Mouse (Mus musculus): Measurements from ENCODE around the gene Ifitm1. TPM values are rescaled to one million over a fixed set of nuclear protein-coding genes. Genes with fewer than 3 reads are reported as not detected.

Gene Ifitm1
- polyA plus RNA-seq, 1 experiment from 2014 or later: 76.6 TPM

DNA sequence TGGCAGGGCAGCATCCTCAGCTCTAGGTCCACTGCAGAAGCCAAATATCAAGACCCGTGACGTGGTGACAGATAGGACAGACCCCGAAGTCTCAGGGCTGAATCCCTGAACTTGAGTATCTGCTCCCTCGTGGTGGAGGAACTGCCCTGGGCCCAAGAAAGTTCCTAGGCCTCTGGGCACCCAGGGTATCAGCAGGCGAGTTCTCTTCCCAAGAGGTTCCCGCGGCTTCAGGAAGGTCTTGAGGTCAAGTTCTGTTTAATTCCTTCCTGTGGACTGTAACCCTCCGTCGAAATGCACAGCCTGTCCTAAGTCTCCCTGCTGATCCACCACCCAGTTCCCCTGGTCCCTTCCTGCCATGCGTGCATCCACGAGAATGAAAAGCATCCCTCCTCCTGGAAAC, 13.9 kb upstream of the Ifitm1 start:
- peak overlapping the region; percentile 79 for H3K4me2 ChIP-seq (ENCODE audit: low read depth, low read length)
- no peaks in the 10 kb centered on the region for H3K9me3 ChIP-seq (ENCODE audit: control insufficient read depth, low read length)
- H3K27me3 ChIP-seq (replicated peaks; ENCODE audit: control insufficient read depth, insufficient read depth, low read length): no peaks in the 10 kb centered on the region
- peak overlapping the region; percentile 56 for H3K4me3 ChIP-seq (ENCODE audit: low read depth, low read length)
- H3K27ac ChIP-seq (replicated peaks; ENCODE audit: low read depth, low read length): no peak overlapping the region
- 72% methylated on average over 11 of the region's 11 CpGs for WGBS
- DNase-seq (ENCODE audit: low spot score) (no peak), ATAC-seq (ENCODE audit: low read depth) (no peak)
- peaks cover 41% of the 10 kb centered on the region for H3K4me1 ChIP-seq (ENCODE audit: control insufficient read depth, insufficient read depth, low read length)
- peaks cover 30% of the 10 kb centered on the region for H3K36me3 ChIP-seq (ENCODE audit: control insufficient read depth, insufficient read depth, low read length)
- H3K9ac ChIP-seq (ENCODE audit: low read depth, low read length): no peak overlapping the region

DNA sequence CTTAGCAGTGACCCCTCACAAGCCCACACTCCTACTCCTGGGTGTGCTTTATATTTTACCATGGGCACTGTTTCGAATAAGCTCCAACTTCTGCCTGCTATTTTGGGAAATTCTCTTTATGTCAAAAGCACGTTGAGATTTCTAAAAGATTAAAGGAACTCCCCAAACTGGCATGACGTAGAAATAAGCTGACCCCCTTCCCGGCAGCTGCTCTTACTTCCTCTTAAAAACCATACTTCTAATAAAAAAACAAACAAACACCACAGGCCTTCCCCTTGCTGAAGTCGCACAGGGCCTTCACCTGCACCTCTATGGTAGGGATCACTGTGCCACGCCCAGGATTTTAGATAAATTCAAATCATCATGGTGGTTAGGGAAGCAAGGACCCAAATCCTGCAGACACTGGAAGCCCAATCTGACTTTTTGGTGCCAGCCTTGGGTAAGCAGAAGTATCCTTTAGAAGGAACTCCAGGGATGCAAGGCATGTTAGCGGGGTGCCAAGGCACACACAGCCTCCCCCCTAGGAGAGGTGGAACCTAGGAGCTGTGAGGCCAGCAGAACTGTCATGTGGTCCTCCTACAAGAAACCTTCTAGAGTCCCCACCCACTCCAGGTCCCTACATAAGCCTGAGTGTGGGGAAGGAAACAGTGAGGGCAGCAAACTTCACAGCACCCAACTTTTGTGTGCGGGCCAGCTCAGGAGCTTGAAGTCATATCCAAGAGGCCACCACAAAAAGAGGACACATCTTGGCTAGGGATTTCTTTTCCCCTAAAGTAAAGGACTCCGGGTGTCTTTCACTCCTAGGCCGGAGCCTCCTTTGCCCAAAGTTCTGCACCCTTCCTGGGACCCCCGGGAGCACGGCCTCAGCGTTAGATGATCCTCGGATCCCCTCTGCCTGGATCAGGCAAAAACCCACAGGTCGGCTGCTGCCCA, 13.0 kb upstream of the Ifitm1 start:
- H3K27me3 ChIP-seq (replicated peaks; ENCODE audit: control insufficient read depth, insufficient read depth, low read length): no peaks in the 10 kb centered on the region
- peaks cover 41% of the 10 kb centered on the region for H3K4me1 ChIP-seq (ENCODE audit: control insufficient read depth, insufficient read depth, low read length)
- H3K27ac ChIP-seq (replicated peaks; ENCODE audit: low read depth, low read length): peak overlapping the region; percentile 94
- peak overlapping the region; percentile 71 for H3K9ac ChIP-seq (ENCODE audit: low read depth, low read length)
- WGBS: 50% methylated on average over 15 of the region's 15 CpGs
- H3K9me3 ChIP-seq (ENCODE audit: control insufficient read depth, low read length): no peaks in the 10 kb centered on the region
- H3K4me2 ChIP-seq (ENCODE audit: low read depth, low read length): peak overlapping the region; percentile 79
- DNase-seq (ENCODE audit: low spot score) (no peak), ATAC-seq (ENCODE audit: low read depth) (no peak)
- peak overlapping the region; percentile 56 for H3K4me3 ChIP-seq (ENCODE audit: low read depth, low read length)
- peaks cover 21% of the 10 kb centered on the region for H3K36me3 ChIP-seq (ENCODE audit: control insufficient read depth, insufficient read depth, low read length)

GRCm38 (mm10) chr7:140954733-140955071, 12.3 kb upstream of the Ifitm1 start:
- no peak for ATAC-seq (ENCODE audit: low read depth)
- H3K9ac ChIP-seq (ENCODE audit: low read depth, low read length): peak overlapping the region; percentile 71
- no peaks in the 10 kb centered on the region for H3K9me3 ChIP-seq (ENCODE audit: control insufficient read depth, low read length)
- no peak for DNase-seq (ENCODE audit: low spot score)
- H3K27me3 ChIP-seq (replicated peaks; ENCODE audit: control insufficient read depth, insufficient read depth, low read length): no peaks in the 10 kb centered on the region
- peak overlapping the region; percentile 79 for H3K4me2 ChIP-seq (ENCODE audit: low read depth, low read length)
- peak overlapping the region; percentile 56 for H3K4me3 ChIP-seq (ENCODE audit: low read depth, low read length)
- WGBS: 8% methylated on average over 9 of the region's 9 CpGs
- H3K36me3 ChIP-seq (ENCODE audit: control insufficient read depth, insufficient read depth, low read length): peaks cover 14% of the 10 kb centered on the region; the same call in 1 of the 2 replicates
- peak overlapping the region; percentile 94 for H3K27ac ChIP-seq (replicated peaks; ENCODE audit: low read depth, low read length)
- peaks cover 44% of the 10 kb centered on the region for H3K4me1 ChIP-seq (ENCODE audit: control insufficient read depth, insufficient read depth, low read length)

DNA sequence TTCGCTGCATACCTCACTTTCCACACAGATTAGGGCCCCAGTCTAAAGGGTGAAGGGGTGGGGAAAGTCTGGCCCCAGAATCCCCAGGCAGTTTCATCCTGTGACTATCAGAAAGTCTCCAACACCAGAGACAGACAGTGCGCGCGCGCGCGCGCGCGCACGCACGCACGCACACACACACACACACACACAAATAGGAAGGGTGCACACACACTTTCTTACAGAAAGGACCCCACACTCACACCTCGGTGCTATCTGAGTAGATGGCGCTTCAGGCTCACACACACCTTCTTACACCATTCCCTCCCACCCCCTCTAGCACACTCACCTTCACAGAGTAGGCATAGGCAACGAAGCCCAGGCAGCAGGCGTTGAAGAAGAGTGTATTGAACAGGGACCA, 11.7 kb upstream of the Ifitm1 start:
- Histone ChIP-seq H3K27me3 (replicated peaks; ENCODE audit: control insufficient read depth, insufficient read depth, low read length) (no peaks in the 10 kb centered on the region), H3K4me2 (ENCODE audit: low read depth, low read length) (peak overlapping the region; percentile 79), H3K27ac (replicated peaks; ENCODE audit: low read depth, low read length) (peak overlapping the region; percentile 94), H3K9me3 (ENCODE audit: control insufficient read depth, low read length) (no peaks in the 10 kb centered on the region), H3K4me1 (ENCODE audit: control insufficient read depth, insufficient read depth, low read length) (peaks cover 45% of the 10 kb centered on the region), H3K4me3 (ENCODE audit: low read depth, low read length) (peak overlapping the region; percentile 56), H3K9ac (ENCODE audit: low read depth, low read length) (peak overlapping the region; percentile 71), H3K36me3 (ENCODE audit: control insufficient read depth, insufficient read depth, low read length) (0 out of 2 replicates have a peak, but pooled peaks cover 10% of the 10 kb centered on the region)
- ATAC-seq (ENCODE audit: low read depth) (no peak), DNase-seq (ENCODE audit: low spot score) (no peak)
- 12% methylated on average over 17 of the region's 17 CpGs for WGBS

- WGBS: 7% methylated on average over 11 of the region's 11 CpGs
- peak within 1 kb of the TSS; percentile 79 for H3K4me2 ChIP-seq (ENCODE audit: low read depth, low read length)
- peak within 1 kb of the TSS; percentile 56 for H3K4me3 ChIP-seq (ENCODE audit: low read depth, low read length)
- DNase-seq (ENCODE audit: low spot score) (peak; percentile 97), ATAC-seq (ENCODE audit: low read depth) (peak; percentile 92)
- H3K9ac ChIP-seq (ENCODE audit: low read depth, low read length): peak within 1 kb of the TSS; percentile 71
- H3K4me1 ChIP-seq (ENCODE audit: control insufficient read depth, insufficient read depth, low read length): peaks cover 42% of the 10 kb centered on the region
- no peaks in the 10 kb centered on the region for H3K9me3 ChIP-seq (ENCODE audit: control insufficient read depth, low read length)
- H3K36me3 ChIP-seq (ENCODE audit: control insufficient read depth, insufficient read depth, low read length): 0 out of 2 replicates have a peak, but pooled peaks cover 10% of the 10 kb centered on the region
- H3K27ac ChIP-seq (replicated peaks; ENCODE audit: low read depth, low read length): peak within 1 kb of the TSS; percentile 94
- H3K27me3 ChIP-seq (replicated peaks; ENCODE audit: control insufficient read depth, insufficient read depth, low read length): no peaks in the 10 kb centered on the region
These were observed 11.1 kb upstream of the Ifitm1 start, which contains the start of the genes Gm45717 and Ifitm2 for GRCm38 (mm10) chr7:140955758-140956555. Gene Gm45717, minus strand, starts transcription at chr7:140955937. Gene Ifitm2, minus strand, starts transcription at chr7:140955987.

- WGBS: 27% methylated on average over 6 of the region's 6 CpGs
- Histone ChIP-seq H3K4me3 (ENCODE audit: low read depth, low read length) (peak overlapping the region; percentile 56), H3K9me3 (ENCODE audit: control insufficient read depth, low read length) (no peaks in the 10 kb centered on the region), H3K27ac (replicated peaks; ENCODE audit: low read depth, low read length) (peak overlapping the region; percentile 94), H3K27me3 (replicated peaks; ENCODE audit: control insufficient read depth, insufficient read depth, low read length) (no peaks in the 10 kb centered on the region), H3K4me2 (ENCODE audit: low read depth, low read length) (peak overlapping the region; percentile 79), H3K9ac (ENCODE audit: low read depth, low read length) (peak overlapping the region; percentile 25; the same call in 1 of the 2 replicates), H3K4me1 (ENCODE audit: control insufficient read depth, insufficient read depth, low read length) (peaks cover 36% of the 10 kb centered on the region), H3K36me3 (ENCODE audit: control insufficient read depth, insufficient read depth, low read length) (0 out of 2 replicates have a peak, but pooled peaks cover 10% of the 10 kb centered on the region)
- DNase-seq (ENCODE audit: low spot score) (no peak), ATAC-seq (ENCODE audit: low read depth) (no peak)
These were observed 10.5 kb upstream of the Ifitm1 start for GRCm38 (mm10) chr7:140956556-140956869.

DNA sequence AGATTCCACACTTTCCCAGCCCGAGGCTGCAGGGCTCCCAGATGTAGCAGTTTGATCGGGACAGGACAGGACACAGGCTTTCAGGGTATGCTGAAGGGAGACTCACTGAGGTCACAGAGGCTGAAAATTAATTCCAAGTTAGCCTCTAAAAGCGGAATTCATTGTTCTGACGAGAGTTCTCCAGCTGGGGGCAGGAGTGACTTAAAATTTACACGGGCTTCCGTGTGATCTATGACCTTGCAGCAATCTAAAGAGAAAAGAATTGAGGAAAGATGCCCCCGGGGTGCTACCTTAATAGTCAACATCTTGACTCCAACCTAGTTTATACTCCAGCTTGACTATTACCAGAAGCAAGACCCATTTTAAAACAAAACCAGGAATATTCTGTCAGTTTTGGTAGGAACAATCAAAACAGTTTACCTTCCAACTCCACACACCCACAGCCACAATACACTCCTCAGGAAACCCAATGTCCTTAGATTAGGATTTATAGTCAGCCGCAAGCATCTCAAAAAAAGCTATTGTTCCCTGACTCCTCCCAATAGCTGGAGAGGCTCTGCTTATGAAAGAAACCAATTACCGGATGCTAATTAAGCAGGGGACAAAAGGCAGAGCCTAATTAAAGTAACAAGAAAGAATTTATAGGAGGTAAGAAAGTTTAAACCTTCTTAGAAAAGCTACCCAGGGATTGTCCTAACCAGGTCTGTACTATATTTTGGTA, 7.7 kb upstream of the Ifitm1 start:
- Histone ChIP-seq H3K4me3 (ENCODE audit: low read depth, low read length) (no peak overlapping the region), H3K27me3 (replicated peaks; ENCODE audit: control insufficient read depth, insufficient read depth, low read length) (no peaks in the 10 kb centered on the region), H3K4me2 (ENCODE audit: low read depth, low read length) (no peak overlapping the region), H3K27ac (replicated peaks; ENCODE audit: low read depth, low read length) (no peak overlapping the region), H3K36me3 (ENCODE audit: control insufficient read depth, insufficient read depth, low read length) (no peaks in the 10 kb centered on the region), H3K4me1 (ENCODE audit: control insufficient read depth, insufficient read depth, low read length) (peaks cover 17% of the 10 kb centered on the region), H3K9me3 (ENCODE audit: control insufficient read depth, low read length) (no peaks in the 10 kb centered on the region), H3K9ac (ENCODE audit: low read depth, low read length) (peak overlapping the region; percentile 20; the same call in 1 of the 2 replicates)
- no peak for ATAC-seq (ENCODE audit: low read depth)
- peak; percentile 74 for DNase-seq (ENCODE audit: low spot score)
- 8% methylated on average over 9 of the region's 9 CpGs for WGBS

- ATAC-seq (ENCODE audit: low read depth): no peak
- no peak overlapping the region for H3K4me3 ChIP-seq (ENCODE audit: low read depth, low read length)
- no peaks in the 10 kb centered on the region for H3K27me3 ChIP-seq (replicated peaks; ENCODE audit: control insufficient read depth, insufficient read depth, low read length)
- no peak overlapping the region for H3K9ac ChIP-seq (ENCODE audit: low read depth, low read length)
- no peaks in the 10 kb centered on the region for H3K9me3 ChIP-seq (ENCODE audit: control insufficient read depth, low read length)
- no peaks in the 10 kb centered on the region for H3K36me3 ChIP-seq (ENCODE audit: control insufficient read depth, insufficient read depth, low read length)
- DNase-seq (ENCODE audit: low spot score): no peak
- peaks cover 15% of the 10 kb centered on the region for H3K4me1 ChIP-seq (ENCODE audit: control insufficient read depth, insufficient read depth, low read length)
- no peak overlapping the region for H3K4me2 ChIP-seq (ENCODE audit: low read depth, low read length)
- H3K27ac ChIP-seq (replicated peaks; ENCODE audit: low read depth, low read length): no peak overlapping the region
- WGBS: 81% methylated on average over 5 of the region's 5 CpGs
These were observed 7.0 kb upstream of the Ifitm1 start for GRCm38 (mm10) chr7:140960026-140960425.

Measured in embryonic facial prominence, embryonic 14.5 days (tissue).